Comparison of ENCODE assay signal across 26 mouse cellular contexts in genomic region chr4:106129803-106130202, GRCm38 (mm10).
DNase-seq lines count a peak whose midpoint lies in the region; ATAC-seq lines count a peak whose summit lies in the region.
"Had no signal": no experiment of that assay in that cellular context is flagged by ENCODE, and none has a peak within 500 bp of the region (broad histone marks: within the 10 kb centered on the region; RNA-seq: fewer than 3 reads in every experiment).

No protein-coding gene starts in this region.

- H3K9me3 ChIP-seq in forebrain, embryonic 10.5 days, result no peaks in the 10 kb centered on the region
- no peaks in the 10 kb centered on the region for H3K9me3 ChIP-seq in forebrain, embryonic 15.5 days
- H3K9me3 ChIP-seq in embryonic facial prominence, embryonic 10.5 days, result no peaks in the 10 kb centered on the region
- no peaks in the 10 kb centered on the region for H3K9me3 ChIP-seq in embryonic facial prominence, embryonic 15.5 days (replicated peaks)
- H3K9me3 ChIP-seq in limb, embryonic 15.5 days, result no peaks in the 10 kb centered on the region
- H3K9me3 ChIP-seq in midbrain, embryonic 11.5 days (ENCODE audit: control insufficient read depth, low read length), result no peaks in the 10 kb centered on the region
- H3K9me3 ChIP-seq: forebrain, embryonic 13.5 days; heart, embryonic 10.5 days; heart, embryonic 15.5 days; kidney, embryonic 15.5 days; lung, embryonic 15.5 days; midbrain, embryonic 10.5 days; neural tube, embryonic 12.5 days had no signal

- H3K36me3 ChIP-seq in forebrain, embryonic 10.5 days (replicated peaks), result no peaks in the 10 kb centered on the region
- H3K36me3 ChIP-seq in forebrain, embryonic 15.5 days, result no peaks in the 10 kb centered on the region
- no peaks in the 10 kb centered on the region for H3K36me3 ChIP-seq in embryonic facial prominence, embryonic 10.5 days (replicated peaks)
- no peaks in the 10 kb centered on the region for H3K36me3 ChIP-seq in embryonic facial prominence, embryonic 15.5 days
- no peaks in the 10 kb centered on the region for H3K36me3 ChIP-seq in limb, embryonic 15.5 days
- H3K36me3 ChIP-seq in midbrain, embryonic 11.5 days (ENCODE audit: control insufficient read depth, insufficient read depth, low read length), result no peaks in the 10 kb centered on the region
- H3K36me3 ChIP-seq: heart, embryonic 10.5 days; heart, embryonic 15.5 days; kidney, embryonic 15.5 days; lung, embryonic 15.5 days; midbrain, embryonic 10.5 days; neural tube, embryonic 12.5 days had no signal

- 82% methylated on average over 2 of the region's 2 CpGs for WGBS in forebrain, embryonic 10.5 days
- 85% methylated on average over 2 of the region's 2 CpGs for WGBS in forebrain, embryonic 15.5 days
- WGBS in embryonic facial prominence, embryonic 10.5 days, result 89% methylated on average over 2 of the region's 2 CpGs
- 69% methylated on average over 2 of the region's 2 CpGs for WGBS in embryonic facial prominence, embryonic 15.5 days
- WGBS in limb, embryonic 15.5 days, result 87% methylated on average over 2 of the region's 2 CpGs
- 85% methylated on average over 2 of the region's 2 CpGs for WGBS in midbrain, embryonic 11.5 days

- ATAC-seq in forebrain, embryonic 15.5 days (replicated peaks), result no peak
- ATAC-seq in embryonic facial prominence, embryonic 15.5 days (ENCODE audit: insufficient number of reproducible peaks, low FRiP score, low TSS enrichment, low read depth), result no peak
- no peak for ATAC-seq in limb, embryonic 15.5 days (ENCODE audit: insufficient number of reproducible peaks, low FRiP score, low TSS enrichment, low read depth)
- ATAC-seq in midbrain, embryonic 11.5 days (ENCODE audit: low FRiP score), result no peak
- ATAC-seq: forebrain, embryonic 13.5 days; hindbrain, embryonic 16.5 days; midbrain, embryonic 16.5 days; Patski had no signal

- H3K4me2 ChIP-seq in forebrain, embryonic 15.5 days (replicated peaks), result no peak overlapping the region
- H3K4me2 ChIP-seq in embryonic facial prominence, embryonic 15.5 days (replicated peaks), result no peak overlapping the region
- H3K4me2 ChIP-seq in limb, embryonic 15.5 days, result no peak overlapping the region
- H3K4me2 ChIP-seq in midbrain, embryonic 11.5 days, result no peak overlapping the region
- H3K4me2 ChIP-seq: forebrain, embryonic 13.5 days; heart, embryonic 15.5 days; kidney, embryonic 15.5 days; liver, embryonic 11.5 days; lung, embryonic 15.5 days; neural tube, embryonic 12.5 days had no signal

- DNase-seq in forebrain, embryonic 10.5 days (ENCODE audit: extremely low spot score, low spot score), result no peak
- no peak for DNase-seq in embryonic facial prominence, embryonic 10.5 days (ENCODE audit: low spot score)
- DNase-seq in midbrain, embryonic 11.5 days (ENCODE audit: low spot score, missing footprints), result no peak
- no peak for DNase-seq in embryo, embryonic 10.5 days (ENCODE audit: low spot score)
- DNase-seq: adrenal gland, postnatal 14 days; cerebellum, adult 11-12 months; cerebellum, postnatal 10 days; gastrocnemius, postnatal 14 days; heart, postnatal 36 days; kidney, adult 18-20 months; kidney, postnatal 25 days had no signal

- H3K4me1 ChIP-seq in forebrain, embryonic 10.5 days, result peaks cover 30% of the 10 kb centered on the region
- no peaks in the 10 kb centered on the region for H3K4me1 ChIP-seq in forebrain, embryonic 15.5 days
- H3K4me1 ChIP-seq in embryonic facial prominence, embryonic 10.5 days, result peaks cover 46% of the 10 kb centered on the region
- H3K4me1 ChIP-seq in embryonic facial prominence, embryonic 15.5 days, result peaks cover 31% of the 10 kb centered on the region
- H3K4me1 ChIP-seq in limb, embryonic 15.5 days, result peaks cover 17% of the 10 kb centered on the region
- H3K4me1 ChIP-seq in midbrain, embryonic 11.5 days (ENCODE audit: control insufficient read depth, insufficient read depth, low read length), result no peaks in the 10 kb centered on the region
- H3K4me1 ChIP-seq: forebrain, embryonic 13.5 days; heart, embryonic 15.5 days; lung, embryonic 15.5 days; neural tube, embryonic 12.5 days had no signal

- H3K9ac ChIP-seq in forebrain, embryonic 15.5 days (replicated peaks), result no peak overlapping the region
- no peak overlapping the region for H3K9ac ChIP-seq in embryonic facial prominence, embryonic 15.5 days
- no peak overlapping the region for H3K9ac ChIP-seq in limb, embryonic 15.5 days
- no peak overlapping the region for H3K9ac ChIP-seq in midbrain, embryonic 11.5 days (ENCODE audit: low read length)
- H3K9ac ChIP-seq: forebrain, embryonic 13.5 days; heart, embryonic 15.5 days; kidney, embryonic 15.5 days; lung, embryonic 15.5 days; neural tube, embryonic 12.5 days had no signal

- H3K27me3 ChIP-seq in forebrain, embryonic 10.5 days (ENCODE audit: poor library complexity, severe bottlenecking), result no peaks in the 10 kb centered on the region
- H3K27me3 ChIP-seq in forebrain, embryonic 15.5 days, result no peaks in the 10 kb centered on the region
- no peaks in the 10 kb centered on the region for H3K27me3 ChIP-seq in embryonic facial prominence, embryonic 10.5 days (replicated peaks; ENCODE audit: low read depth, poor library complexity, severe bottlenecking)
- no peaks in the 10 kb centered on the region for H3K27me3 ChIP-seq in embryonic facial prominence, embryonic 15.5 days
- no peaks in the 10 kb centered on the region for H3K27me3 ChIP-seq in limb, embryonic 15.5 days
- no peaks in the 10 kb centered on the region for H3K27me3 ChIP-seq in midbrain, embryonic 11.5 days (ENCODE audit: control insufficient read depth, insufficient read depth, low read length)
- H3K27me3 ChIP-seq: forebrain, embryonic 13.5 days; heart, embryonic 15.5 days; kidney, embryonic 15.5 days; lung, embryonic 15.5 days; neural tube, embryonic 12.5 days; Patski had no signal

- peak overlapping the region; percentile 65 for H3K27ac ChIP-seq in forebrain, embryonic 10.5 days
- H3K27ac ChIP-seq in forebrain, embryonic 15.5 days (replicated peaks), result no peak overlapping the region
- peak overlapping the region; percentile 85 for H3K27ac ChIP-seq in embryonic facial prominence, embryonic 10.5 days (replicated peaks)
- peak overlapping the region; percentile 84 for H3K27ac ChIP-seq in embryonic facial prominence, embryonic 15.5 days (replicated peaks)
- peak overlapping the region; percentile 52 for H3K27ac ChIP-seq in limb, embryonic 15.5 days
- no peak overlapping the region for H3K27ac ChIP-seq in midbrain, embryonic 11.5 days (ENCODE audit: low read depth, low read length)
- H3K27ac ChIP-seq: forebrain, embryonic 13.5 days; heart, embryonic 10.5 days; heart, embryonic 15.5 days; kidney, embryonic 15.5 days; left cerebral cortex, adult 2 months; lung, embryonic 15.5 days; midbrain, embryonic 10.5 days; neural tube, embryonic 12.5 days had no signal

- no peak overlapping the region for H3K4me3 ChIP-seq in forebrain, embryonic 10.5 days
- H3K4me3 ChIP-seq in forebrain, embryonic 15.5 days, result no peak overlapping the region
- H3K4me3 ChIP-seq in embryonic facial prominence, embryonic 10.5 days, result no peak overlapping the region
- H3K4me3 ChIP-seq in embryonic facial prominence, embryonic 15.5 days (replicated peaks), result no peak overlapping the region
- H3K4me3 ChIP-seq in limb, embryonic 15.5 days, result no peak overlapping the region
- H3K4me3 ChIP-seq in midbrain, embryonic 11.5 days (ENCODE audit: low read depth, low read length), result no peak overlapping the region
- H3K4me3 ChIP-seq: forebrain, embryonic 13.5 days; heart, embryonic 10.5 days; heart, embryonic 15.5 days; kidney, embryonic 15.5 days; left cerebral cortex, adult 2 months; lung, embryonic 15.5 days; midbrain, embryonic 10.5 days; neural tube, embryonic 12.5 days had no signal

Comparison
In these comparisons a context has a peak if more than half of its experiments do, and no peak if none do; other contexts are left out.
1. H3K27ac ChIP-seq: peak in forebrain, embryonic 10.5 days (single experiment), embryonic facial prominence, embryonic 10.5 days (single experiment), embryonic facial prominence, embryonic 15.5 days (single experiment) and limb, embryonic 15.5 days (single experiment); none in forebrain, embryonic 15.5 days (single experiment) and midbrain, embryonic 11.5 days (single experiment).